Mouse (Mus musculus) embryonic facial prominence, embryonic 14.5 days (tissue): ENCODE measurements at regions not wholly inside any gene's neighbourhood (a gene's known extent, or its start where the extent isn't known, plus 50 kb on each side); places are given as distances from the start of the nearest gene placed in this dataset.

Source experiments
- ATAC-seq: fragments of 200-750 bp; cut with Nextera tagmentation; 2 replicates; pipeline ENCODE4 v1.8.0; 2017; ENCODE audit warnings: low read depth, moderate number of reproducible peaks, moderate TSS enrichment
- DNase-seq: peaks from one replicate; pipeline ENCODE4 v3.0.0-alpha.2; 2015; ENCODE audit warnings: low spot score
- H3K27ac ChIP-seq: fragments of 300-500 bp; sonication (generic); replicated peaks from 2 replicates; pipeline ENCODE4 v1.5.1; 2014; ENCODE audit warnings: low read depth, mild to moderate bottlenecking, low read length, moderate library complexity
- H3K27me3 ChIP-seq: fragments of 300-500 bp; sonication (generic); replicated peaks from 2 replicates; pipeline ENCODE4 v1.6.1; 2014; ENCODE audit warnings: low read length; ENCODE audit not compliant: control insufficient read depth, insufficient read depth
- H3K36me3 ChIP-seq: fragments of 300-500 bp; sonication (generic); 2 replicates; pipeline ENCODE4 v1.6.1; 2014; ENCODE audit warnings: low read length, mixed read lengths; ENCODE audit not compliant: control insufficient read depth, insufficient read depth
- H3K4me1 ChIP-seq: fragments of 300-500 bp; sonication (generic); 2 replicates; pipeline ENCODE4 v1.6.1; 2014; ENCODE audit warnings: antibody characterized with exemption, low read length; ENCODE audit not compliant: control insufficient read depth, insufficient read depth
- H3K4me2 ChIP-seq: fragments of 300-500 bp; sonication (generic); 2 replicates; pipeline ENCODE4 v1.6.1; 2014; ENCODE audit warnings: low read depth, mild to moderate bottlenecking, low read length, moderate library complexity, mixed read lengths
- H3K4me3 ChIP-seq: fragments of 300-500 bp; sonication (generic); 2 replicates; pipeline ENCODE4 v1.5.1; 2014; ENCODE audit warnings: low read depth, mild to moderate bottlenecking, low read length
- H3K9ac ChIP-seq: fragments of 300-500 bp; sonication (generic); 2 replicates; pipeline ENCODE4 v1.6.1; 2014; ENCODE audit warnings: low read depth, mild to moderate bottlenecking, low read length, moderate library complexity, mixed read lengths
- H3K9me3 ChIP-seq: fragments of 300-500 bp; sonication (generic); 2 replicates; pipeline ENCODE4 v1.6.1; 2016; ENCODE audit warnings: low read length; ENCODE audit not compliant: control insufficient read depth
- WGBS: fragments of 180-500 bp; shearing (Covaris S2); extraction: QIAGEN DNeasy Blood & Tissue Kit; methylation state at CpG from one replicate; pipeline ENCODE4 v1.1.7; 2014; 5-methylcytosine and 5-hydroxymethylcytosine counted together

DNA sequence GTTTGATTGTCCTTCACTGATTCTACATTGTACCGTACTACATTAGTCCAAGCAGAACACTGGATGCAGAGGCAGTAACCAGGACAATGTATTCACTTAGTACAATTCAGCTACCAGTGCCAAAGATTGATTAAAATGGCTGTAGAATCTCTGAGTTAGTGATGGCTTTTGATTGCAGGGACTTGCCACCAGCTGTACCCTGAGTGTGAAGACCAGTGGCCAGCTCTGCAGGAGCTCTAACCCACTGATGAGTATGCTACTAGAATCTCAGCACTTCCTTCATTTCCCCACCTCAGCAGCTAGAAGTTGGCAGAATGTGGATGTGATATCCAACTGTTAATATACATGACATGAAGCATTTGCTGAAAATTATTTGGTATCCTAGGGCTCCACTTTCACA is 956.8 kb downstream of the Hace1 start:
- Histone ChIP-seq H3K4me2 (no peak overlapping the region), H3K4me1 (no peaks in the 10 kb centered on the region), H3K27ac (no peak overlapping the region), H3K9me3 (no peaks in the 10 kb centered on the region), H3K36me3 (no peaks in the 10 kb centered on the region), H3K27me3 (no peaks in the 10 kb centered on the region), H3K9ac (no peak overlapping the region), H3K4me3 (no peak overlapping the region)
- no peak for DNase-seq
- WGBS = 89% methylated on average over 1 of the region's 1 CpGs
- ATAC-seq = no peak

DNA sequence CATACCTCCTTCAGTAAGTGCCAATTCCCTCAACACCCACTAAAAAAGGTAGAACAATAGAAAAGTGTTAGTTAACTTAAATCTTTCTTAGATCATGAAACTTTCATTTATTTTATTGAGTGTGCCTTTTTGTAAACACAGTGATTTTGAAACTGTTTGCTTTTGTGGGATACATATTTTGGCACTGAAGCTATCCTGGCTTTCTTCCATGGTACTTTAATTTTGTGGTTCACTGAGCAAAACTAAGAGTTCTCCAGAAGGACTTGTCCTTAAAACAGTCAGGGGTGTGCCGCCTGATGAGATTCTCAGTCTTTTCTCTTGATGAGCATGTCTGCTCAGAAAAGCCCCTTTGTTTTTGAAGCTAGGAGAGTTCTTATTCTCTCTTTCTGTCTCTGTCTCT is 982.9 kb downstream of the Hace1 start:
- WGBS = 42% methylated on average over 1 of the region's 1 CpGs
- Histone ChIP-seq H3K27me3 (no peaks in the 10 kb centered on the region), H3K9ac (no peak overlapping the region), H3K27ac (no peak overlapping the region), H3K4me3 (no peak overlapping the region), H3K36me3 (no peaks in the 10 kb centered on the region), H3K4me1 (no peaks in the 10 kb centered on the region), H3K9me3 (no peaks in the 10 kb centered on the region), H3K4me2 (no peak overlapping the region)
- peak; percentile 8 for DNase-seq
- no peak for ATAC-seq

DNA sequence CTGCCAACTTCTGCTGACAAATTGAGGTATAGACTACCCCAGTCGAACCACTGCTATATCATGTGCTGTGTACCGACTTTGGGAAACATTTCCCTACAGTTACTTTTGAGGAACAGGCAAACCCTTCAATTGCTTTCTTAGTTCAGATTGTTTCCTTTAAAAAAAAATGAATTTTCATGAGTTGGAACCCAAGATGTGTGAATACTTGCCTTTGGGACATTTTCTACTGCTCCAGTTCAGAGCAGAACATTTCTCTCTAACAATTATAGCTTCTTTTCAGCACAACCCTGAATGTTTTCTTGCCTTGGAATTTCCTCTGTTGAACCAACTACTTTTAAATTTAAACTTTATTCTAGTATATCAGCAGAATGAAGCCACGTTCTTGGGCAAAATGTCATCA is 998.5 kb downstream of the Hace1 start:
- no peak overlapping the region for H3K4me3 ChIP-seq
- no peak for ATAC-seq
- H3K9me3 ChIP-seq = no peaks in the 10 kb centered on the region
- no peaks in the 10 kb centered on the region for H3K27me3 ChIP-seq
- no peak overlapping the region for H3K27ac ChIP-seq
- H3K4me2 ChIP-seq = no peak overlapping the region
- H3K4me1 ChIP-seq = no peaks in the 10 kb centered on the region
- WGBS = 81% methylated on average over 3 of the region's 3 CpGs
- no peak overlapping the region for H3K9ac ChIP-seq
- no peak for DNase-seq
- no peaks in the 10 kb centered on the region for H3K36me3 ChIP-seq
